Mouse (Mus musculus) brown adipose tissue, adult 24 weeks (tissue): ENCODE data around the gene Synpo2. TPM values are rescaled to one million over a fixed set of nuclear protein-coding genes. Genes with fewer than 3 reads are reported as not detected.

Source experiments
- H3K27ac ChIP-seq: fragments of 200-500 bp; replicated peaks from 2 replicates; pipeline ENCODE4 v1.5.1; 2012; ENCODE audit warnings: low read depth, mild to moderate bottlenecking, low read length
- H3K4me1 ChIP-seq: fragments of 200-500 bp; 2 replicates; pipeline ENCODE4 v1.6.1; 2012; ENCODE audit warnings: low read length, mixed read lengths; ENCODE audit not compliant: control insufficient read depth, insufficient read depth, insufficient read length
- H3K4me3 ChIP-seq: fragments of 200-500 bp; 2 replicates; pipeline ENCODE4 v1.5.1; 2012; ENCODE audit warnings: low read depth, mild to moderate bottlenecking, low read length, moderate library complexity; ENCODE audit not compliant: insufficient read depth
- polyA plus RNA-seq: library from polyadenylated mRNA; stranded (reverse); fragments of >200 nt; gene quantifications from 2 replicates; pipeline ENCODE4 v1.2.4, GENCODE M21; 2012; ENCODE audit not compliant: missing spikeins, insufficient read depth, insufficient read length

The Synpo2 gene
- polyA plus RNA-seq, 1 experiment, result 7.4 TPM

DNA sequence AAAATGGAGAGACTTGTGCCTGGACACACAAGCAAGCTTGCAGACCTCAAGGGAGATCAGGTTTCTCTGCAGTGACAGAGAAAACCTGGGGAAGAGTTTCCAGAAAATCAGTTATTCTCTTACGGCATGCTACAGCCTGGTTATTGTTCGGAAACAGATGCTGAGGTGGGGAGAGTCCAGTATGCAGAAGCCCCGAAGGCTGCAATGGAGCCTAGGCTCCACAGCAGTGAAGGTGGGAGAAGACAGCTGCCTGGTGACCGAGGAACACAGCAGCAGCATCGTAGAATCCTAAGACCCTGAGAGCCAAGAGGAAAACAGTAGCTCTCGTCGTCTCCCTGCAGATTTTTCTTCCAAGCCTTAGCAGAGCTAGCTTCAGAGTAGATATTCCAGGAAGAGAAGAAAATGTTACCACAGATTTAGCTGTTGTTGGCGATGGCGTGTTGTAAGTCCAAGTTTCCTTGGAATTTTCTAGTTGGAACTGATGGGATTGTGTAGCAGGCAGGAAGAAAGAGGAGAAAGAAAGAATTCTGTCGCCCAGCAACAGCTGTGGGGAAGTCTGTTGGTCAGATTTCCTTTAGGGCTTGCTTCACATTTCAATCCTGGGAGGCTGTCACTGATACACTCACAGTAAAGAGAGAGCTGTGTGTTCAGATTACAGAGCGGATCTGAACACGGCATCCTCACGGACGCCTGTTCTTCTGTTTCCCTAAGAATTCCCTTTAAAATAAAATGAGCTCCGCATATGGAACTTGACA is 48.4 kb downstream of the Synpo2 start:
- Histone ChIP-seq H3K27ac (peak overlapping the region; percentile 27; the same call in 1 of the 2 replicates), H3K4me3 (no peak overlapping the region), H3K4me1 (peaks cover 9% of the 10 kb centered on the region)

DNA sequence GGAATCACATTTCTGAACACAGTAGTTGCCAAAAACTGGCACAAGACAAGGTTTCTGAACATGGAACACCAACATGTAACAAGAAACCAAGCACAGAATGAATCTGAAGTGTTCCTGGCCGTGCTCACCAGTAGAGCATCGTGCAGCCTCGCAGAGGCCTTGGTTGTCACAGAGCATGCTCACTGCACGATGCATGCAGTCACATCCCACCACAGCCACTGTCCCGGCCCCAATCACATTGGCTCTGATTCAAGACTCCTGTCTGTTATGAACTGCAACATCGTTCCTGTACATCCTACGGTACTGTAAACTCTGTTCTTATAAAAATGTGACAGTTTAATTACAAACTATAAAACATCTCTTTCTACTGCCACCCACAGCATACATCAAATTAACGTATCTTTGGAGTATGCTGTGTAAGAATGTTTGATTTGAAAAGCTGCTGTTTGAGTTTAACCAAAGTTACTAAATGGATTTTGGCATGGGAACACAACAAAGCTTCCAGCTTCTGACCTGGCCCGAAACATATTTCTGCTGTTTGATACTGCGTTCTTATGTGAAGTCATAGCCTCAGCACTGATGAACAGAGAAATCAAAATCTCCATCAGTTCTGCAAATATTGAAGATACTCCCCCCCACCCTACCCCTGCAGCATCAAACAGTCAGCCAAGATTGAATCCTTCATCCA is 50.6 kb downstream of the Synpo2 start:
- Histone ChIP-seq H3K4me1 (peaks cover 9% of the 10 kb centered on the region), H3K27ac (no peak overlapping the region), H3K4me3 (no peak overlapping the region)

DNA sequence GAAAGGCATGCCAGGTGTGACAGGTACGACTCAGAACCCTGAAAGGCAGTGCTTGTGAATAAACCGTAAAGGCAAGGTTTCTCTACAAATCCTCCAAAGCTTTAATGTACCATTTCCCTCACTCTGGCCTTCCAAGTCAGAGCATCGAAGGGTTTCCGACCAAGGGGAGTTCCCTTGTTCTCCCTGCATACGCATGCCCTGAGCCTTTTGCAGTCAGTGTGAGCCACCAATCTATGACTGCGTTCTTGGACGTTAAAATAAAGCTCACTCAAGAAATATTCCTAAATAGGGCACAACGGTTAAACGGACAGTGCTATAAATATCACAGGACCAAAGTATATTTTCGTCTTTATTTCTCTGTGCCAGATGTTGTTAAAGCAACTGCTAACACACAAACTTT is 51.7 kb downstream of the Synpo2 start:
- no peak overlapping the region for H3K4me3 ChIP-seq
- peaks cover 9% of the 10 kb centered on the region for H3K4me1 ChIP-seq
- no peak overlapping the region for H3K27ac ChIP-seq

DNA sequence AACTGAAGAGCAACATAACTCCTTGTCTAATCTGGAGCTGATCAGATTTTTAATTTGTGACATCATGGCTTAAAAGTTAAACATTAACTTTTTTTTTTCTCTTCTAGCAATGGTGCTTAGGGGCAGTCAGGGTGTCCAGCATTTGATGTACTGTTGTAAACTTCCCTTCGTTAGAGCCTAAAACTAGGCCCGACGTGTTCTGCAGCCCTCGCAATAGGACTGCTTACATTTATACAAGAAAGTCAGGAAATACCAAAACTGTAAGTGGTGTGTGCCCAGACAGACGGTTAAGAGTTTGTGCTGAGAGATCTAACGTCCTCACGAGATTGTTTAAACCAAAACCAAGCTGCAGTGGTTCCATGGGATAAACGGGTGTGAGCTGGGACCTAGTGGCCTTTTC is 56.4 kb downstream of the Synpo2 start:
- Histone ChIP-seq H3K4me3 (no peak overlapping the region), H3K4me1 (no peaks in the 10 kb centered on the region), H3K27ac (no peak overlapping the region)

DNA sequence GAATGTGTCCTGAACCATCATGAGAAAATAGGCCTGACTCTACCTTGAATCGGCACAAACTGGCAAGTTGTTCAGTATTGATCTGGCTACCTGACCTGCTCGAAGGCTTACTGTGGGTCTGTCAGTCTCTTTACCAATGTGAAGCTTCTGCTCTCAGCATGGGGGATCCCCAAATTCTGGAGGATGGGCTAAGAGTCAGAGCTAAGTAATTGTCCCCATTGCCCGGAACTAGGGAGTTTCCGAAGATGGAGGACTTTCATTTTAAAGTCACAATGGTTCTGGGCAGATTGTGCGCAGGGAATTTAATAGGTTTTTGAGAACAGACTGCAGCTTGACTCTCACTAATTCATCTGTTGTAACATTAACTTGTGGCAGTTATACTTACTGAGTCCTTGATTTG is 56.9 kb downstream of the Synpo2 start:
- Histone ChIP-seq H3K4me1 (no peaks in the 10 kb centered on the region), H3K4me3 (no peak overlapping the region), H3K27ac (no peak overlapping the region)

DNA sequence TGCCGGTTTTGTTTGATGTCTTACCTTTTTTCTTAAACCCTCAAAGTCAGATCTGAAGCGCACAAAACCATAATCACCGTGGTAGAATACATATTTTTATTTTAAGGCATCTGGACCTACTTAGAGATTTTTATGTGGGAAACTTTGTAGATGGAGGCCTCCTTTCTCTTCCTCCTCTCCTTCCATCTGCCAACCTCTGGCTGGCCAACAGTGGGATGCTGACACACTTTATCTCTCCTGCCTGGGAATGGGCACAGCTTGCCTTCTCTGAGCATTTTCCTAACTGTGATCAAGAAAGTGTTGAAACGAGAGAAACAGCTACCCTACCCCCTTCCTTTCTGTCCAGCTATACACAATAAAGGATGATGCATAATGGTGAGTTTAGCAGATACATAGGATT is 57.5 kb downstream of the Synpo2 start:
- Histone ChIP-seq H3K27ac (no peak overlapping the region), H3K4me1 (no peaks in the 10 kb centered on the region), H3K4me3 (no peak overlapping the region)

DNA sequence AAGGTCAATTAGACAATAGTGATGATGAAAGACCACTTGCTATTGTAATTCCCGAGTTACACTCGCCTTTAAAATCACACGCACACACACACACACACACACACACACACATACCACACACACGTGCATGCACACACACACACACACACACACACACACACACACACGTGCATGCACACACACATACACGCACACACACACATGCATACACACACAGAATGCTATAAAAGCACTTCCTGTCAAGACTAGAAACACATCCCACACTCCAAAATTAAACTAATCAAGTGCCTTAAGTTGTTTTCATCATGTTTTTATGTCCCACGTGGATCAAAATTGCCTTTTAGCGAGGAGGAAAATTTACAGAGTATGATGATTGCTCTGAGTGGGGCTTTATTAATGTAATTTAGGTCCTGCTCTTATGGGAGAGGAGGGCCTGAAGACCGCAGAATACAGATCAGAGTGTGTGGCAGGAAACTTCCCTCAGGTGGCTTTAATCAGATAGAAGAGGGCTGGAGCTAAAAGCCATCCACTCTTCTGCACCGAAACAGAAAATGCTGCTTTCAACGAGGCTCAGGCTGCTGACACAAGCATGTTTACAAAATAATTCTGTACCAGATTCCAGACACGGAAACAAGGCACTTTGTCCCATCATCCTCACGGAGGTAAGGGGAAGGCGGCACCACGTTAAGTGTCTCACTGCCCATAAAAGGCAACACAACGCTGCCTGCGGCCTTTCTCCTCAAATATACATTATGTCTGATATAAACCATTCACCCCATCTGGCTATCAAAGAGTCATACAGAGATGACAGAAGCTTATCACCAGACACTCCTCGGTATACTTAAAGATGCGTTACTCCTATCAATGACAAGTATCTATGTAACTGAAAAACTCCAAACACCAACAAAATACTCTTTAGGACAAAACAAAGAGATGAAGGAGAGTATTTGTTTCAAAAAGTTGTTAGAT is 59.3 kb downstream of the Synpo2 start:
- no peaks in the 10 kb centered on the region for H3K4me1 ChIP-seq
- no peak overlapping the region for H3K4me3 ChIP-seq
- no peak overlapping the region for H3K27ac ChIP-seq

DNA sequence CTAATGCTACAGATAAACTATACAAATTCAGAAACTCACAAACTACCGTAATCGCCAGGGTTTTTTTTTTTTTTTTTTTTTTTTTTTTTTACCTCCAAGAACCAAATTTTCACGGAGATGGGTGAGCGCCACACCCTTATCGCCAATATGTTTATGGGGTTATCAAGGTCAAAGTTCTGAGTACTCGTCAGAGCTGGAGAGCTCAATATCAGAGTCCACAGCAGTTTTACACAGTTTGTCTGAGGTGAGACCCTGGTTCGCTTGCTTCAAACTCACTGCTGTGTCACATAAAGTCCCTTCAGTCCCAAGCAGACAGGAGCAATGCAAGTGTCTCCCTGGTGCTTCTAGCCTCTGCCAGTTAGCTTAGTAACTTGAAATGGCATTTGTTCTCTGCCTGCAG is 60.8 kb downstream of the Synpo2 start:
- Histone ChIP-seq H3K27ac (no peak overlapping the region), H3K4me3 (no peak overlapping the region), H3K4me1 (no peaks in the 10 kb centered on the region)

DNA sequence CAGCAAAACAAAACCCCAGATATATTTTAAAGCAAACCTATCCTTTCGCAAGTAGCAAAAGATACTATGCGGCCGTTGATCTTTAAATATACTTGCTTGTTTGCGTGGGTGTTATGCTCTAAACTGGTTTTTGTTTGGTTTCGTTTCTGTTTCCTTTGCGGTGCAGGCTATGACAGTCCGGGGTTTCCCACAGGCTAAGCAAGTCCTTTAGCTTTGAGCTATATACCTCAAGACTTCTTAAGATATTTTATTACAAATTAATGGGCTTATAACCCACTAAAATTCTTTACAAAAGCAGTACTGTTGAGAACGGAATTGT is 61.6 kb downstream of the Synpo2 start:
- H3K4me3 ChIP-seq, result no peak overlapping the region
- no peaks in the 10 kb centered on the region for H3K4me1 ChIP-seq
- no peak overlapping the region for H3K27ac ChIP-seq

DNA sequence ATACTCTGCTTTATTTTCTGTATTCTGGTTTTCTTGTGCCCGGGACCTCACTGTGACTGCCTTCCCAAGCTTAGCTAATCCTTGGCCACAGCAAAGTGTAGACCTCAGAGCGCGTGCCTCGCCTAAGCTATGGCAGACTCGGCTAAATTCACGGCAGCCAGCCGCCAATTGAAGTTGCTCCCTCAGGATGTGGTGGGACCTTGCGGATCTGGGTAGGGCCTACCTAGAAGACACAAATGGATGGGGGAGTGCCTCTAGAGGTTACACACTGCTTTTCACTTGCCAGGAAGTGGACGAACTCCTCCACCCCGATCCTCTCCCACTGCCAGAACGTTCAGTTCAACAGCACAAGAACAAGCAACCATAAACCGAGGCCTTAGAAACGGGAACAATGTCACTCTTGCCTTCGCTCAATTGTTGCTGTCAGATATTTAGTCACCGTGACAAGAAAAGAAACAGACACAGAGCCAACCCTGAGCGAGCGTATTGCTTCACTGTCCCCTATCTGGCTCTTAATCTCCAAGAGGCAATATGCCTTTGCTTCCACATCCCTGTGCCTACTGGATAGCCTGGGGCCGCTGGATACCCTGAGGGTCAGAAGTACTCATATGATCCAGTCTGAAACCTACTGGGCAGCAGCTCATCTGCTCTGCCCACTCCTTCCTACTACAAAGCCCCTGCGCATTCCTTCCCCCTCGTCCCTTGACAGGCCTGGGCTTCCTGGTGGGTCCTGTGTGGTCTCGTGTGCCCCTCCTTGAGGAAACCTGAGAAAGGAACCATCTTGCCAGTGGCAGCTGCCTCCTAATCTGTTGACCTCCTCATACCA is 62.2 kb downstream of the Synpo2 start:
- Histone ChIP-seq H3K4me3 (peak overlapping the region; percentile 2; the same call in 1 of the 2 replicates), H3K27ac (no peak overlapping the region), H3K4me1 (no peaks in the 10 kb centered on the region)

DNA sequence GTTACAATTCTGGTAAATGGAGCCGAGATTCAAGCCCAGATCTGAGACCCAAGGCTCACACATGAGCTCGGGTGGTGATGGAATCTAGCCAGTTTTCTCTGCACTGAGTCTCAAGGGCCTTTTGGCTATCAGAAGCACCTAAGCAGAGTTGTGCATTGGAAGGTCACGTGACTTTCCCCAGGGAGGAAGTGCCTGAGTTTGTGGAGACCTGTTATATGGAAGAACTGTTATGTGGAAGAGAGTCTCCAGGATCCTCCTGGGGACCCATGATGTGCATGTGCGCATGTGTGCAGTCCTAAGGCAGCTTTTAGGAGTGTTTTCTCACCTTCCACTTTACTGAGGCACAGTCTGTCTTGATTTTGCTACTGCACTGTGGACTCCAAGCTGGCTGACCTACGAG is 63.8 kb downstream of the Synpo2 start:
- H3K4me3 ChIP-seq, result no peak overlapping the region
- H3K27ac ChIP-seq, result no peak overlapping the region
- H3K4me1 ChIP-seq, result no peaks in the 10 kb centered on the region

DNA sequence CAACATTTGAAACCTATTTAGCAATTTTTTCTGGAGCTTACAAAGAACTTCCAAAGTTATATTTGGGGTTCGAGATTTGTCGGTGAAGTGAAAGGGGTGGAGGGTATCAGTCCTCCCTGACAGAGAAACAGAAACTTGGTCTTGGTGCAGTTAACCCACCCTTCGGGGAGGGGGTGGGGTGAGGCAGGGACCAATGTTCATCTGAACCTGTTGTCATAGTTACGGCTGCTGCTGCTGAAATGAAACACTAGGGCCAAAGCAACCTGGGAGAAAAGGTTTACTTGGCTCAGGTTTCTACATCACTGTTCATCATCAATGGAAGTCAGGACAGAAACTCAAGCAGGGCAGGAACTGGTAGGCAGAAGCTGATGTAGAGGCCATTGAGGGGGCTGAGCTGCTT is 66.6 kb downstream of the Synpo2 start:
- no peak overlapping the region for H3K4me3 ChIP-seq
- no peak overlapping the region for H3K27ac ChIP-seq
- no peaks in the 10 kb centered on the region for H3K4me1 ChIP-seq

DNA sequence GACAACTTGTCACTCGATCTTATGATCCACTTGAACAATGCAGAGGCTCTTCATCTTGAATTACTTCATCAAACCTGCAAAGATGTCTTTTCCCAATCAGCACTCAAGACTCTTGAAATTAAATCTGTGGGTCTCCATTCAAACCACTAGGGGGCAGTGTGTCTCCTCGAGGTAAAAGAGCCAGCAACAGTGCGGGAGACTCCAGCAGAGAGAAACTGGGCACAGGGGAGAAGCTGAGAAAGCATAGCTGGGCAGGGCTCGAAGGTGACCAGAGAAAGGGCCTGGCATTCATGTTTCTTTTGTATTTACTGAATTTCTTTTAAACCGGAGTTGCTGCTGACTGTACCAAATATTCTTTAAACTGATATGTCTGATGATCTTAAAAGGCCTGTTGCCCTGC is 67.1 kb downstream of the Synpo2 start:
- no peaks in the 10 kb centered on the region for H3K4me1 ChIP-seq
- H3K4me3 ChIP-seq, result no peak overlapping the region
- H3K27ac ChIP-seq, result no peak overlapping the region

DNA sequence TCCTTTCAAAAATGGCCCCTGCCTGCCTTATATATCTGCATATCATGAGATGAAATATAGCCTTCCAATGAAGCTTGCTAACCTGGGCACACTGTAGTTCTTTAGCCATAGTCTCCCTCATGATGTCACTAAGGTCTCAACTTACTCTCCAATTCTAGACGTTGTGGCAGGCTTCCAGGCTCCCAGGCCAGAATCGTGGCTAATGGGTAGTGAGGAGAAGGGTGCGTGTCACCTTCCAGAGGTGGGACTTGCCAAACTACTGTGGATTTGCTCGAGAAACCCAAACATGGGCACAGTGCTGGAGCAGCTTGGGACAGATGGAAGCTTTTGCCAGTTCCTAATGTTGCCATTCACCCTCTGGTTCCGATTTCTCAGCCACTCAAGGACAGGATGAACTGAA is 69.5 kb downstream of the Synpo2 start:
- no peak overlapping the region for H3K4me3 ChIP-seq
- H3K27ac ChIP-seq, result no peak overlapping the region
- H3K4me1 ChIP-seq, result no peaks in the 10 kb centered on the region; the same call in 1 of the 2 replicates

DNA sequence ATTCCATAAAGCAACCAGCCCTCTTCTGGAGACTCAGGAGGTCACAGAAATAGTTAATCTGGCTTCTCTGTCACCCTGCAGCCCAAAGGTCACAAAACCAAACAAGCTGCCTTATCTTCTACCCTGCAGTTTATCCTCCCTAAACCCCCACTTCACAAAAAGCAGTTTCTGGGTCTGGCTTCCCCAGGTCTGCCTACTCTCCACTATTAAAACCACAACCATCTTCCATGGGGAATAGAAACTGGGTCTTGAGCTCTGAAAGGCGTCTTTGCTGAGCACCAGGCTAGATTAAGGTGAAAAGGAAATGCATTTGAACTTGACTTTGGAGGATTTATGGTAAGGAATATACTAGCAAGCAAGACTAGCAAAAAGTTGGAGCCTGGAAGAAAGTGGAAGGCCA is 71.8 kb downstream of the Synpo2 start:
- no peaks in the 10 kb centered on the region; the same call in 1 of the 2 replicates for H3K4me1 ChIP-seq
- H3K27ac ChIP-seq, result no peak overlapping the region
- H3K4me3 ChIP-seq, result no peak overlapping the region
